Mouse (Mus musculus) ES-Bruce4 (cell line): ENCODE measurements at regions not wholly inside any gene's neighbourhood (a gene's known extent, or its start where the extent isn't known, plus 50 kb on each side); places are given as distances from the start of the nearest gene placed in this dataset.

Experiments used
- H3K27ac ChIP-seq: 2 replicates; pipeline ENCODE4 v1.5.1; 2012; ENCODE audit warnings: low read length, inconsistent platforms; ENCODE audit not compliant: insufficient read depth
- H3K27me3 ChIP-seq: 2 replicates; pipeline ENCODE4 v1.6.1; 2012; ENCODE audit warnings: mild to moderate bottlenecking, low read length, inconsistent platforms; ENCODE audit not compliant: control insufficient read depth, poor library complexity, insufficient read depth, severe bottlenecking
- H3K36me3 ChIP-seq: 2 replicates; pipeline ENCODE4 v1.6.1; 2012; ENCODE audit warnings: inconsistent platforms, mild to moderate bottlenecking, low read length, moderate library complexity; ENCODE audit not compliant: control insufficient read depth, poor library complexity, insufficient read depth, severe bottlenecking
- H3K4me1 ChIP-seq: one replicate; pipeline ENCODE4 v1.8.1; 2011; ENCODE audit warnings: low read length; ENCODE audit not compliant: control insufficient read depth, insufficient read depth
- H3K4me3 ChIP-seq: 2 replicates; pipeline ENCODE4 v1.5.1; 2011; ENCODE audit warnings: low read depth, mild to moderate bottlenecking, low read length
- H3K9ac ChIP-seq: 2 replicates; pipeline ENCODE4 v1.6.1; 2012; ENCODE audit warnings: low read depth, mild to moderate bottlenecking, inconsistent platforms; ENCODE audit not compliant: poor library complexity, severe bottlenecking
- H3K9me3 ChIP-seq: replicated peaks from 2 replicates; pipeline ENCODE4 v1.6.1; 2012; ENCODE audit warnings: mild to moderate bottlenecking, low read length, inconsistent platforms; ENCODE audit not compliant: control insufficient read depth, poor library complexity, insufficient read depth, severe bottlenecking
- CTCF ChIP-seq: IDR thresholded peaks from one replicate; pipeline ENCODE4 v1.8.1; 2011; ENCODE audit warnings: low read depth, low read length
- EP300 ChIP-seq: IDR thresholded peaks from 2 replicates; pipeline ENCODE4 v1.6.1; 2011; ENCODE audit warnings: low read depth, low read length; ENCODE audit not compliant: insufficient read depth
- POLR2A ChIP-seq: IDR thresholded peaks from one replicate; pipeline ENCODE4 v1.8.1; 2011; ENCODE audit warnings: low read length; ENCODE audit not compliant: insufficient read depth

- no peaks in the 10 kb centered on the region for H3K4me1 ChIP-seq
- TF ChIP-seq EP300: no peak
- no peak for TF ChIP-seq POLR2A
- no peak for TF ChIP-seq CTCF
- H3K4me3 ChIP-seq: no peak overlapping the region
- H3K27ac ChIP-seq: no peak overlapping the region
- H3K9me3 ChIP-seq: no peaks in the 10 kb centered on the region
- no peaks in the 10 kb centered on the region for H3K36me3 ChIP-seq
- H3K9ac ChIP-seq: no peak overlapping the region
- no peaks in the 10 kb centered on the region for H3K27me3 ChIP-seq
Observed at GRCm38 (mm10) chr9:5118584-5118983, 179.7 kb upstream of the Casp1 start.

- no peaks in the 10 kb centered on the region for H3K9me3 ChIP-seq
- no peak overlapping the region for H3K4me3 ChIP-seq
- H3K27me3 ChIP-seq: no peaks in the 10 kb centered on the region
- H3K27ac ChIP-seq: no peak overlapping the region
- TF ChIP-seq EP300: no peak
- TF ChIP-seq CTCF: no peak
- no peak for TF ChIP-seq POLR2A
- no peaks in the 10 kb centered on the region for H3K4me1 ChIP-seq
- no peak overlapping the region for H3K9ac ChIP-seq
- H3K36me3 ChIP-seq: no peaks in the 10 kb centered on the region
Observed at GRCm38 (mm10) chr9:5121144-5121821, 177.0 kb upstream of the Casp1 start.

GRCm38 (mm10) chr9:5126821-5127220, 171.5 kb upstream of the Casp1 start:
- H3K9ac ChIP-seq: no peak overlapping the region
- H3K9me3 ChIP-seq: no peaks in the 10 kb centered on the region
- H3K4me1 ChIP-seq: peaks cover 2% of the 10 kb centered on the region
- no peak overlapping the region for H3K4me3 ChIP-seq
- no peak overlapping the region for H3K27ac ChIP-seq
- no peaks in the 10 kb centered on the region for H3K36me3 ChIP-seq
- no peaks in the 10 kb centered on the region for H3K27me3 ChIP-seq
- no peak for TF ChIP-seq EP300

- H3K27ac ChIP-seq: no peak overlapping the region
- H3K27me3 ChIP-seq: no peaks in the 10 kb centered on the region
- H3K36me3 ChIP-seq: no peaks in the 10 kb centered on the region
- no peak overlapping the region for H3K9ac ChIP-seq
- no peaks in the 10 kb centered on the region for H3K9me3 ChIP-seq
- no peak overlapping the region for H3K4me3 ChIP-seq
- no peak for TF ChIP-seq POLR2A
- no peak for TF ChIP-seq EP300
- no peak for TF ChIP-seq CTCF
- no peaks in the 10 kb centered on the region for H3K4me1 ChIP-seq
Observed at GRCm38 (mm10) chr9:5132386-5132785, 165.9 kb upstream of the Casp1 start.

GRCm38 (mm10) chr9:5146604-5147003, 151.7 kb upstream of the Casp1 start:
- H3K4me3 ChIP-seq: no peak overlapping the region
- no peaks in the 10 kb centered on the region for H3K36me3 ChIP-seq
- no peak overlapping the region for H3K27ac ChIP-seq
- H3K9me3 ChIP-seq: no peaks in the 10 kb centered on the region
- TF ChIP-seq CTCF (peak; percentile 41), POLR2A (no peak)
- no peaks in the 10 kb centered on the region for H3K4me1 ChIP-seq
- no peaks in the 10 kb centered on the region for H3K27me3 ChIP-seq
- no peak overlapping the region for H3K9ac ChIP-seq
